Mouse (Mus musculus): ENCODE data around the gene Vmn2r61. TPM values are rescaled to one million over a fixed set of nuclear protein-coding genes. Genes with fewer than 3 reads are reported as not detected.

Gene Vmn2r61
- not detected in 2 replicates for polyA plus RNA-seq (2015; fragmentation: Nextera tagmentation; extraction: Ambion mirVana)

- WGBS = 83% methylated on average over 1 of the region's 1 CpGs
- no peaks in the 10 kb centered on the region for H3K9me3 ChIP-seq (replicated peaks; ENCODE audit: low read length)
These were observed at the start of gene Vmn2r61 for GRCm38 (mm10) chr7:42259753-42260152. Vmn2r61 (plus strand) TSS chr7:42260053.

More at GRCm38 (mm10) chr7:42259753-42260152, at the start of gene Vmn2r61:
- H3K27me3 ChIP-seq (ENCODE audit: insufficient read depth, low read length) = no peaks in the 10 kb centered on the region
- no peak for ATAC-seq (replicated peaks; ENCODE audit: low FRiP score, low read depth)
- H3K9ac ChIP-seq (ENCODE audit: low read depth, low read length) = no peak within 1 kb of the TSS
- no peak for TF ChIP-seq CTCF (IDR thresholded peaks at IDR 0.05; ENCODE audit: low read depth)
- H3K36me3 ChIP-seq (ENCODE audit: insufficient read depth, low read length) = no peaks in the 10 kb centered on the region
- no peak for DNase-seq (ENCODE audit: low spot score)
- H3K4me3 ChIP-seq (replicated peaks; ENCODE audit: low read depth, low read length) = no peak within 1 kb of the TSS
- H3K4me1 ChIP-seq (replicated peaks; ENCODE audit: insufficient read depth, low read length) = no peaks in the 10 kb centered on the region
- H3K4me2 ChIP-seq (ENCODE audit: low read length) = no peak within 1 kb of the TSS
- H3K27ac ChIP-seq = no peak within 1 kb of the TSS

Other genes with a start within 250 kb of the Vmn2r61 start
- gene Vmn2r59, start 201.0 kb upstream of the Vmn2r61 start, polyA plus RNA-seq (2015; fragmentation: Nextera tagmentation; extraction: Ambion mirVana) = not detected in 2 replicates
- gene Vmn2r60, start 152.3 kb upstream of the Vmn2r61 start, polyA plus RNA-seq (2015; fragmentation: Nextera tagmentation; extraction: Ambion mirVana) = not detected in 2 replicates
- gene 4933421I07Rik, start 188.1 kb downstream of the Vmn2r61 start, polyA plus RNA-seq (2015; fragmentation: Nextera tagmentation; extraction: Ambion mirVana) = not detected in 2 replicates
- 6.4 and 6.9 TPM in 2 replicates for gene Zfp141, start 245.7 kb downstream of the Vmn2r61 start, polyA plus RNA-seq (2015; fragmentation: Nextera tagmentation; extraction: Ambion mirVana)